Mouse (Mus musculus) lung, adult 2 months (tissue): ENCODE results near the gene Jag2. TPM values are rescaled to one million over a fixed set of nuclear protein-coding genes. Genes with fewer than 3 reads are reported as not detected.

ENCODE experiments used
- DNase-seq: peaks from one replicate; pipeline ENCODE4 v3.0.0; 2022
- H3K4me1 ChIP-seq: fragments of 200-500 bp; 2 replicates; pipeline ENCODE4 v1.6.1; 2011; ENCODE audit warnings: low read length; ENCODE audit not compliant: control insufficient read depth, insufficient read depth
- H3K4me3 ChIP-seq: fragments of 200-500 bp; replicated peaks from 2 replicates; pipeline ENCODE3; 2011; ENCODE audit warnings: low read depth, mild to moderate bottlenecking, control low read depth, low read length; ENCODE audit errors: extremely low read depth
- CTCF ChIP-seq: fragments of 200-500 bp; IDR thresholded peaks from 2 replicates; pipeline ENCODE4 v1.5.1; 2011; ENCODE audit warnings: mild to moderate bottlenecking, low read length, control low read depth; ENCODE audit not compliant: insufficient read depth
- POLR2A ChIP-seq: fragments of 200-500 bp; IDR thresholded peaks from 2 replicates; pipeline ENCODE4 v1.6.1; 2011; ENCODE audit warnings: low read depth, mild to moderate bottlenecking, control low read depth, low read length, borderline replicate concordance; ENCODE audit errors: extremely low read depth
- WGBS: fragments of 180-500 bp; shearing (Covaris S2); methylation state at CpG from one replicate; pipeline ENCODE4 v1.1.7; 2018; 5-methylcytosine and 5-hydroxymethylcytosine counted together
- polyA plus RNA-seq: library from polyadenylated mRNA; depleted of rRNA; stranded (reverse); fragments of >200 nt; gene quantifications from 2 replicates; pipeline ENCODE4 v1.2.3, GENCODE M21; 2012; rRNA removed

The Jag2 gene
- polyA plus RNA-seq, 1 experiment: 62.8 TPM

DNA sequence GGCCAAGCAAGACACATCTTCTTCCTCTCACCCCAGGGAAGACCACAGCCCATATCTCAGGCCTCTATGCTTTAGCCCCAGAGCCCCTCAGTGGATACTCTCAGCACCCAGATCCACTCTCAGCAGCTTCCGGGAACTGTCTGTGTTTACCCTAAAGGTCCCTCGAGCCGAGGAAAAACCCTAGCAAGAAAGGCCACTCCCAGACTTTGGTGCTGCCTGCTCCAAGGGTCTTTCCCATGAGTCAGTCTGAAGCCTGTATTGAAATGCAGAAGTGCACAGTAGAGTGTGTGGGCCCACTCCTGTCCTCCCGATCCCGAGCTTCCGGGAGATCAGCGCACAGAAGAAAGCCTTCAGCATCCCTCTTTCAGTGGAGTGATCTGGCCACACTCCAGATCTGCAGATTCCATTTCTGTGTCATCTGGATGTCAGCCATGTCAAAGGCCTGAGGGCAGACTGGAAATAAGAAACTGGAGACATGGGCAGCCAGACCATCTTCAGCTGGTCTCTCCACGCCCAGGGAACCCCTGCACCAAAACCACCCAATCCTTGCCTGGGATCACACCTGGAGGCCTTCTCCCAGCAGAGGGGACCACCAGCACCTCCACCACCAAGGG lies 63.0 kb downstream of the Jag2 start:
- Histone ChIP-seq H3K4me3 (no peak overlapping the region), H3K4me1 (0 out of 2 replicates have a peak, but pooled peaks cover 2% of the 10 kb centered on the region)
- no peak for DNase-seq
- no peak for TF ChIP-seq CTCF
- TF ChIP-seq POLR2A: no peak
- 52% methylated on average over 8 of the region's 8 CpGs for WGBS

DNA sequence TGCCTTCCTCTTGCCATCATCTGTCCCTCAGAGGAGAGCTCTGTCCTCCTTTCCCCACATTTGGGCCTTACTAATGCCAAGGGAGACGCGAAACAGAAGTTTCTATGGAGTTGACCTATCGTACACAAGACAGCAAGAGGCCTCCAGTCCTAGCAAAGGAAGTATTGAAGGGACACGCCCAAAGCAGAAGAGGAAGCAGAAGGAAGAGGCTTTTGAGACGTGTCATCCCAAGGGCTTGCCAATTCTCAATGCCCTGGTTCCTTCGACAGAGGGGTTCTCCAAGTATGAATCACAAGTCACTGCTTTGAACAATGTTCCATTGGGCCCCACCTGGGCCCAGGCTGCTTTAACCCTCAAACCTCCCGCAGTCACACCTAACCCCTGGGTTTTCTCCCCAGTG lies 64.8 kb downstream of the Jag2 start:
- H3K4me1 ChIP-seq: 0 out of 2 replicates have a peak, but pooled peaks cover 2% of the 10 kb centered on the region
- 61% methylated on average over 7 of the region's 7 CpGs for WGBS
- TF ChIP-seq POLR2A (no peak), CTCF (no peak)
- no peak for DNase-seq
- H3K4me3 ChIP-seq: no peak overlapping the region

DNA sequence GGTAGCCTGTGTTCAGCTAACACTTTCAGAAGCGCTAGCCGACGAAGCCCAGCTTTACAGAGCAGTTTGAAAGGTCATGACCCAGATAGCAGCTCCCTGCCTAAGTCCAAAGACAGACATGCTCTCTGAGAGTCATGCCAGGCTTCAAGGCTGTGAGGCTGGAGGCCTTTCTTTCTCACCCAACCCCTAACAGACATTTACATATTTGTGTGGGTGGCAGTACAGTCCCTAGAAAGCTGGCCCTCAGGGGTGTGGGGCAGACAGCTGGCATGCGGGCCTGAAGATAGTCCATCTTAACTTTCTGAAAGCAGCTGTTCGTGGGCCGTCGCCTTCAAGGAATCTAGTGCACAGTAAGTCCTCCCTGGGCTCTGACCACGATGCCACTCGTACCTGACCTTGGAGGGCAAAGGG lies 67.7 kb downstream of the Jag2 start:
- 0 out of 2 replicates have a peak, but pooled peaks cover 2% of the 10 kb centered on the region for H3K4me1 ChIP-seq
- TF ChIP-seq CTCF: no peak
- no peak for TF ChIP-seq POLR2A
- no peak for DNase-seq
- no peak overlapping the region for H3K4me3 ChIP-seq
- 61% methylated on average over 9 of the region's 9 CpGs for WGBS

DNA sequence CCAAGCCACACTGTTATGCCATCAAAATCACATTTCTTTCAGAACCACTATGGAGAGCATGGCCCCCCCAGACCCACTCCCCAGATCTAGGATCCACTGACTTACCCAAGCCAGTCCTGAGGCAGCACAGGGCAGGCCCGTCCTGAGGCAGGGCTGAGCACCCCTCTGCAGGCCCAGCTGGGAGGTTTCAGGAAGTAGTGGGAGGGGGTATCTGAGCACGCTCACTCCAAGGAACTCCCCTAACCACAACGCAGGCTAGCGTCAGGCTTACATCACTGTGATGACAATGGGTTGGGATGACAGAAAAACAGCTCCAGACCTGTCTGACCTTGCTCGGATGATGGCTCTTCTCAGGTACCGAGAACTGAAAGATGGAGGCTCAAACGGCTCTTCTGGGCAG lies 68.8 kb downstream of the Jag2 start:
- peak; percentile 40; the same call in 1 of the 2 replicates for TF ChIP-seq POLR2A
- TF ChIP-seq CTCF: no peak
- H3K4me3 ChIP-seq: peak overlapping the region; percentile 22
- WGBS: 67% methylated on average over 7 of the region's 7 CpGs
- DNase-seq: no peak
- H3K4me1 ChIP-seq: no peaks in the 10 kb centered on the region

DNA sequence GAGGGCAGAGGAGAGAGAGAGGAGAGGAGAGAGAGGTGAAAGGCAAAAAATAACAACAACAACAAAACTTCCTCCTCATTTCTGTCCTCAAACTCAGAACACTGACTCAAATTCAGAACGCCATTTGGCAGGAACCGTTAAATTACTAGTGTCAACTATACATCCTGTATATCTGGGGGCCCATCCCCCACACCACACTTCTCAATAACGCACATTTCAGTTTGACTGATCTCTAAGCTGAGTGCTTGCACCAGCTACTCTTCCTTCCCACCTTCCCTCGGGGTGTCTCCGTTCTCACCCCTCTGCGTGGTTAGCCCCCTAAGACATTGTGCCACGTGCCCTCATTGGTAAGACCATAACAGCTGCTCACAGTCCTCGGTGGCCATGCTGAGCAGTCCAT lies 69.6 kb downstream of the Jag2 start:
- TF ChIP-seq POLR2A (0 out of 2 replicates have a peak, but pooled peaks have one; percentile 26), CTCF (no peak)
- H3K4me1 ChIP-seq: no peaks in the 10 kb centered on the region
- 46% methylated on average over 8 of the region's 8 CpGs for WGBS
- no peak for DNase-seq
- peak overlapping the region; percentile 60 for H3K4me3 ChIP-seq

DNA sequence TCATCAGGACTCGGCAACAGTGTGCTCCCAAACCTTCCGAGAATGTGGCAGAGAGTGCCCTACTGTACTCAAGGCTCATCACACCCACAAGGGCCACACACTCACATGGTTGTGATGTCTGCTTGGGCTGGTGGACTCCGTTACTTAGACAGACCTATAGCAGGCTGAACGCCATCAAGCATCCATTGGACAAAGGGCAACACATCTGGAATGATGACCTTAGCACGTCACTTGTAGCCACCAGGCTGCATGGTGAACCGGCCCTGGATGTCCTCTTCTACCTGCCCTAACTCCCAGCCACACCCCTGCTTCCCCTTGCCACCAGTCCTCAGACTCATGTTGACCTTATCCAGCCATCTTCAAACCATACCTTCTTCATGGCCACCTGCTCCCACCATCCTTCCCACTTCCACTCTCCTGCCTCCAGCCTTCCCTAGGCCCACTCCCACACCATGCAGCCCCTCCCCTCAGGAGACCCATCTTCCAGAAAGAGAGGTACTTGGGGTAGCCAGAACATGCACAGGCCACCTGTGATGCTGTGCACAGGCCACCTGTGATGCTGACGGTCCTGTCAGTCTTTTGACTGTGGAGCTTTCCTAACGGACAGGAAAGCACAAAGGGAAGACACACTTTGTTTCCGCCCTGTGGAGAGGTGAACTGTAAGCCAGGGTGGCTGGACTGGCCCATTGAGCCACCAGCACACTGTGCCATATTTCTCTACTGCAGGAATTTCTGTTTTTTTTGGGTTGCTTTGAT lies 70.8 kb downstream of the Jag2 start:
- no peak overlapping the region for H3K4me3 ChIP-seq
- DNase-seq: no peak
- TF ChIP-seq CTCF: no peak
- no peak for TF ChIP-seq POLR2A
- WGBS: 93% methylated on average over 9 of the region's 9 CpGs
- no peaks in the 10 kb centered on the region for H3K4me1 ChIP-seq

Other genes starting within 250 kb of the Jag2 start
- gene Cep170b, start 209.3 kb downstream of the Jag2 start, polyA plus RNA-seq: 68.2 and 73.2 TPM in 2 replicates
- gene Pld4, start 169.1 kb downstream of the Jag2 start, polyA plus RNA-seq: 78.2 and 90.1 TPM in 2 replicates
- gene Ahnak2, start 127.1 kb downstream of the Jag2 start, polyA plus RNA-seq: 9.3 and 13.3 TPM in 2 replicates
- 9.4 and 10.0 TPM in 2 replicates for gene Clba1, start 120.8 kb downstream of the Jag2 start, polyA plus RNA-seq
- 17.0 and 21.4 TPM in 2 replicates for gene Cdca4, start 100.4 kb downstream of the Jag2 start, polyA plus RNA-seq
- gene Gpr132, start 61.5 kb downstream of the Jag2 start, polyA plus RNA-seq: 9.2 and 12.9 TPM in 2 replicates
- 43.4 and 47.4 TPM in 2 replicates for gene Nudt14, start 12.3 kb upstream of the Jag2 start, polyA plus RNA-seq
- 48.4 and 72.3 TPM in 2 replicates for gene Btbd6, start 46.7 kb upstream of the Jag2 start, polyA plus RNA-seq
- 83.3 and 131 TPM in 2 replicates for gene Brf1, start 70.9 kb upstream of the Jag2 start, polyA plus RNA-seq
- gene Pacs2, start 84.7 kb upstream of the Jag2 start, polyA plus RNA-seq: 51.8 and 54.8 TPM in 2 replicates
- gene Tex22, start 144.7 kb upstream of the Jag2 start, polyA plus RNA-seq: 0.24 and 0.31 TPM in 2 replicates
- 77.4 and 85.3 TPM in 2 replicates for gene Mta1, start 168.5 kb upstream of the Jag2 start, polyA plus RNA-seq
- 1,334 and 1,488 TPM in 2 replicates for gene Crip2, start 210.5 kb upstream of the Jag2 start, polyA plus RNA-seq
- 746 and 1,492 TPM in 2 replicates for gene Crip1, start 216.5 kb upstream of the Jag2 start, polyA plus RNA-seq
- 2.9 and 4.2 TPM in 2 replicates for gene Tedc1, start 226.6 kb upstream of the Jag2 start, polyA plus RNA-seq